8 mouse cellular contexts compared by ENCODE assay signal in the genomic region with DNA sequence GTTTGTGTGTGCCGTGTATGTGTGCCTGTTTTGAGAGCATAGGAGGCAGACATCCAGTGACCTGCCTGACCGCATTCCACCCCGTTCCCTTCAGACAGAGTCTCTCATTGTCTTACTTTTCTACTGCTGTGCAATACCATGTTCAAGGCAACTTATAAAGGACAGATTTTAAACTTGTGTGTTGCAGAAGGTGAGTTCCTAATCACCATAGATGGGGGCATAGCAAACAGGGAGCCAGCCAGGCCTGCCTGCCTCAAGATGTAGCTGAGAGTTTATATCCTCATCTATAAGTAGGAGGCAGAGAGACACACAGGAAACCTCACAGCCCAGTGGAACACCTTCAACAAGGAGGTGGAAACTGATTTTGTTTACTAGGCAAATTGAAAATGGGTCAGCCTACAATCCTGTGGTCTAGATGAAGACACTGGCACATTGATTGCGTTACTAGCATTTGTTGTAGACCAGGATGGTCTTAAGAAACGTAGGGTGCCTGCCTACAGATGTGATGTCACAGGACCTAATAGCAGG. TPM values are rescaled to one million over a fixed set of nuclear protein-coding genes. Genes with fewer than 3 reads are reported as not detected.
DNase-seq lines count a peak whose midpoint lies in the region; ATAC-seq and TF ChIP-seq lines count a peak whose summit lies in the region.

No protein-coding gene starts in this region.

- peak overlapping the region; percentile 68 for H3K4me2 ChIP-seq in kidney, embryonic 15.5 days
- H3K4me2 ChIP-seq in hindbrain, embryonic 16.5 days (ENCODE audit: low read length), result peak overlapping the region; percentile 75
- peak overlapping the region; percentile 72 for H3K4me2 ChIP-seq in midbrain, embryonic 16.5 days (ENCODE audit: low read length)

- TF ChIP-seq POLR2A in bone marrow macrophage, adult 2 months (IDR thresholded peaks at IDR 0.05; ENCODE audit: borderline replicate concordance, low read depth, low read length), result no peak

- peak overlapping the region; percentile 62 for H3K4me3 ChIP-seq in kidney, embryonic 15.5 days (replicated peaks)
- peak overlapping the region; percentile 76 for H3K4me3 ChIP-seq in bone marrow macrophage, adult 2 months (ENCODE audit: insufficient read depth, low read length)
- H3K4me3 ChIP-seq in hindbrain, embryonic 16.5 days (ENCODE audit: low read length), result peak overlapping the region; percentile 54
- peak overlapping the region; percentile 51 for H3K4me3 ChIP-seq in midbrain, embryonic 16.5 days (ENCODE audit: low read depth, low read length)

- H3K27me3 ChIP-seq in kidney, embryonic 15.5 days, result no peaks in the 10 kb centered on the region; the same call in 1 of the 2 replicates
- H3K27me3 ChIP-seq in hindbrain, embryonic 16.5 days (replicated peaks; ENCODE audit: control insufficient read depth, insufficient read depth, low read length), result no peaks in the 10 kb centered on the region
- H3K27me3 ChIP-seq in midbrain, embryonic 16.5 days (ENCODE audit: control insufficient read depth, insufficient read depth, low read depth, low read length), result no peaks in the 10 kb centered on the region

- no peaks in the 10 kb centered on the region for H3K36me3 ChIP-seq in kidney, embryonic 15.5 days
- no peaks in the 10 kb centered on the region for H3K36me3 ChIP-seq in hindbrain, embryonic 16.5 days (ENCODE audit: control insufficient read depth, insufficient read depth, low read length)
- H3K36me3 ChIP-seq in midbrain, embryonic 16.5 days (ENCODE audit: control insufficient read depth, insufficient read depth, low read length), result no peaks in the 10 kb centered on the region

- WGBS in kidney, embryonic 15.5 days, result 77% methylated on average over 5 of the region's 5 CpGs
- 83% methylated on average over 5 of the region's 5 CpGs for WGBS in hindbrain, embryonic 16.5 days
- 90% methylated on average over 5 of the region's 5 CpGs for WGBS in midbrain, embryonic 16.5 days

- peak overlapping the region; percentile 98 for H3K27ac ChIP-seq in kidney, embryonic 15.5 days
- peak overlapping the region; percentile 95 for H3K27ac ChIP-seq in bone marrow macrophage, adult 2 months (ENCODE audit: insufficient read depth, low read depth, low read length)
- peak overlapping the region; percentile 92; the same call in 1 of the 2 replicates for H3K27ac ChIP-seq in hindbrain, embryonic 16.5 days (ENCODE audit: low read depth, low read length)
- no peak overlapping the region for H3K27ac ChIP-seq in midbrain, embryonic 16.5 days (ENCODE audit: low read length)

- H3K9me3 ChIP-seq in kidney, embryonic 15.5 days (replicated peaks), result no peaks in the 10 kb centered on the region
- no peaks in the 10 kb centered on the region for H3K9me3 ChIP-seq in hindbrain, embryonic 16.5 days (ENCODE audit: control insufficient read depth, low read length)
- H3K9me3 ChIP-seq in midbrain, embryonic 16.5 days (replicated peaks; ENCODE audit: control insufficient read depth, low read length, poor library complexity, severe bottlenecking), result no peaks in the 10 kb centered on the region

- peaks cover 21% of the 10 kb centered on the region for H3K4me1 ChIP-seq in kidney, embryonic 15.5 days
- peaks cover 34% of the 10 kb centered on the region for H3K4me1 ChIP-seq in bone marrow macrophage, adult 2 months (ENCODE audit: control insufficient read depth, insufficient read depth, low read length)
- peaks cover 5% of the 10 kb centered on the region for H3K4me1 ChIP-seq in hindbrain, embryonic 16.5 days (ENCODE audit: control insufficient read depth, insufficient read depth, low read depth, low read length)
- peaks cover 6% of the 10 kb centered on the region for H3K4me1 ChIP-seq in midbrain, embryonic 16.5 days (ENCODE audit: control insufficient read depth, insufficient read depth, low read length)

- ATAC-seq in kidney, embryonic 15.5 days (replicated peaks; ENCODE audit: low FRiP score), result no peak
- no peak for ATAC-seq in hindbrain, embryonic 16.5 days
- no peak for ATAC-seq in midbrain, embryonic 16.5 days

- H3K9ac ChIP-seq in kidney, embryonic 15.5 days, result no peak overlapping the region
- no peak overlapping the region for H3K9ac ChIP-seq in hindbrain, embryonic 16.5 days (ENCODE audit: low read depth, low read length)
- H3K9ac ChIP-seq in midbrain, embryonic 16.5 days (ENCODE audit: low read depth, low read length), result 0 out of 2 replicates have a peak overlapping the region, but pooled peaks have one; percentile 77

- no peak for TF ChIP-seq CTCF in bone marrow macrophage, adult 2 months (IDR thresholded peaks at IDR 0.05; ENCODE audit: low read depth, low read length)

- DNase-seq in kidney, postnatal 4 days, result no peak
- no peak for DNase-seq in thymus, postnatal 0 days (ENCODE audit: low spot score)
- no peak for DNase-seq in frontal cortex, adult 2 months (ENCODE audit: extremely low spot score in 1 of 2, low spot score in 1 of 2)
- DNase-seq in thymus, postnatal 4 days, result no peak

RNA-seq across cellular contexts. Expression of a gene that starts 0.7 kb away (rescaled TPM):
- polyA plus RNA-seq in kidney, embryonic 15.5 days (2015; fragmentation: Nextera tagmentation; extraction: Ambion mirVana), result 115 and 122 TPM in 2 replicates
- 131 and 141 TPM in 2 replicates for polyA plus RNA-seq in bone marrow macrophage, adult 2 months (2012; ENCODE audit: insufficient read depth, insufficient read length, missing spikeins)
- 53.6 and 54.1 TPM in 2 replicates for polyA plus RNA-seq in hindbrain, embryonic 16.5 days (2015; fragmentation: Nextera tagmentation; extraction: Ambion mirVana)
- 35.3 and 37.8 TPM in 2 replicates for polyA plus RNA-seq in midbrain, embryonic 16.5 days (2015; fragmentation: Nextera tagmentation; extraction: Ambion mirVana)
- 71.2 and 72.2 TPM in 2 replicates for polyA plus RNA-seq in thymus, postnatal 0 days (2015; fragmentation: Nextera tagmentation; extraction: Ambion mirVana)
- polyA plus RNA-seq in frontal cortex, adult 2 months (2012; rRNA removed), result 34.5 and 36.4 TPM in 2 replicates

RNA-seq across cellular contexts. Expression of a gene that starts 20.4 kb away (rescaled TPM):
- 92.1 and 98.0 TPM in 2 replicates for polyA plus RNA-seq in kidney, embryonic 15.5 days (2015; fragmentation: Nextera tagmentation; extraction: Ambion mirVana)
- 29.7 and 36.1 TPM in 2 replicates for polyA plus RNA-seq in bone marrow macrophage, adult 2 months (2012; ENCODE audit: insufficient read depth, insufficient read length, missing spikeins)
- 93.2 and 132 TPM in 2 replicates for polyA plus RNA-seq in hindbrain, embryonic 16.5 days (2015; fragmentation: Nextera tagmentation; extraction: Ambion mirVana)
- 139 and 144 TPM in 2 replicates for polyA plus RNA-seq in midbrain, embryonic 16.5 days (2015; fragmentation: Nextera tagmentation; extraction: Ambion mirVana)
- polyA plus RNA-seq in thymus, postnatal 0 days (2015; fragmentation: Nextera tagmentation; extraction: Ambion mirVana), result 58.8 and 66.5 TPM in 2 replicates
- polyA plus RNA-seq in frontal cortex, adult 2 months (2012; rRNA removed), result 243 and 245 TPM in 2 replicates

RNA-seq across cellular contexts. Expression of a gene that starts 20.6 kb away (rescaled TPM):
- 10.3 and 13.9 TPM in 2 replicates for polyA plus RNA-seq in kidney, embryonic 15.5 days (2015; fragmentation: Nextera tagmentation; extraction: Ambion mirVana)
- 3.4 and 4.1 TPM in 2 replicates for polyA plus RNA-seq in bone marrow macrophage, adult 2 months (2012; ENCODE audit: insufficient read depth, insufficient read length, missing spikeins)
- 10.1 and 10.4 TPM in 2 replicates for polyA plus RNA-seq in hindbrain, embryonic 16.5 days (2015; fragmentation: Nextera tagmentation; extraction: Ambion mirVana)
- 11.5 and 12.7 TPM in 2 replicates for polyA plus RNA-seq in midbrain, embryonic 16.5 days (2015; fragmentation: Nextera tagmentation; extraction: Ambion mirVana)
- 2.5 and 2.9 TPM in 2 replicates for polyA plus RNA-seq in thymus, postnatal 0 days (2015; fragmentation: Nextera tagmentation; extraction: Ambion mirVana)
- 4.8 and 5.5 TPM in 2 replicates for polyA plus RNA-seq in frontal cortex, adult 2 months (2012; rRNA removed)

RNA-seq across cellular contexts. Expression of a gene that starts 40.5 kb away (rescaled TPM):
- 3.4 and 3.5 TPM in 2 replicates for polyA plus RNA-seq in kidney, embryonic 15.5 days (2015; fragmentation: Nextera tagmentation; extraction: Ambion mirVana)
- polyA plus RNA-seq in bone marrow macrophage, adult 2 months (2012; ENCODE audit: insufficient read depth, insufficient read length, missing spikeins), result 0.88 TPM in 1 of 2 replicates, not detected in the other
- polyA plus RNA-seq in hindbrain, embryonic 16.5 days (2015; fragmentation: Nextera tagmentation; extraction: Ambion mirVana), result 0.35 and 0.89 TPM in 2 replicates
- polyA plus RNA-seq in midbrain, embryonic 16.5 days (2015; fragmentation: Nextera tagmentation; extraction: Ambion mirVana), result 0.23 and 0.81 TPM in 2 replicates
- polyA plus RNA-seq in thymus, postnatal 0 days (2015; fragmentation: Nextera tagmentation; extraction: Ambion mirVana), result 1.1 and 1.8 TPM in 2 replicates
- 0.17 and 0.20 TPM in 2 replicates for polyA plus RNA-seq in frontal cortex, adult 2 months (2012; rRNA removed)

RNA-seq across cellular contexts. Expression of a gene that starts 42.3 kb away (rescaled TPM):
- 57.5 and 66.9 TPM in 2 replicates for polyA plus RNA-seq in kidney, embryonic 15.5 days (2015; fragmentation: Nextera tagmentation; extraction: Ambion mirVana)
- 3.5 and 3.9 TPM in 2 replicates for polyA plus RNA-seq in bone marrow macrophage, adult 2 months (2012; ENCODE audit: insufficient read depth, insufficient read length, missing spikeins)
- polyA plus RNA-seq in hindbrain, embryonic 16.5 days (2015; fragmentation: Nextera tagmentation; extraction: Ambion mirVana), result 22.8 and 25.9 TPM in 2 replicates
- polyA plus RNA-seq in midbrain, embryonic 16.5 days (2015; fragmentation: Nextera tagmentation; extraction: Ambion mirVana), result 19.8 and 21.2 TPM in 2 replicates
- polyA plus RNA-seq in thymus, postnatal 0 days (2015; fragmentation: Nextera tagmentation; extraction: Ambion mirVana), result 19.7 and 20.6 TPM in 2 replicates
- polyA plus RNA-seq in frontal cortex, adult 2 months (2012; rRNA removed), result 1.8 and 2.3 TPM in 2 replicates
